Mouse (Mus musculus): ENCODE measurements around the gene Gm29276. TPM values are rescaled to one million over a fixed set of nuclear protein-coding genes. Genes with fewer than 3 reads are reported as not detected.

The Gm29276 gene
- polyA plus RNA-seq (2012; rRNA removed; ENCODE audit: low replicate concordance) = not detected in 2 replicates

GRCm38 (mm10) chrY:42582150-42582549, at the start of gene Gm29276:
Gene Gm29276, minus strand, starts transcription at chrY:42582250.

